Mouse (Mus musculus) adrenal gland, postnatal 14 days (tissue): Measurements from ENCODE around the gene Bhlhe41. TPM values are rescaled to one million over a fixed set of nuclear protein-coding genes. Genes with fewer than 3 reads are reported as not detected.

Experiments used
- DNase-seq: peaks from one replicate; pipeline ENCODE4 v3.0.0; 2021; ENCODE audit warnings: mixed read lengths
- total RNA-seq: library from RNA; stranded (reverse); gene quantifications from 2 replicates; pipeline ENCODE4 v1.2.3, GENCODE M21; 2021

The Bhlhe41 gene
- total RNA-seq, 1 experiment from 2014 or later = 4.6 TPM

- DNase-seq = no peak
Observed at GRCm38 (mm10) chr6:145872010-145872409, 6.7 kb upstream of the Bhlhe41 start.

DNA sequence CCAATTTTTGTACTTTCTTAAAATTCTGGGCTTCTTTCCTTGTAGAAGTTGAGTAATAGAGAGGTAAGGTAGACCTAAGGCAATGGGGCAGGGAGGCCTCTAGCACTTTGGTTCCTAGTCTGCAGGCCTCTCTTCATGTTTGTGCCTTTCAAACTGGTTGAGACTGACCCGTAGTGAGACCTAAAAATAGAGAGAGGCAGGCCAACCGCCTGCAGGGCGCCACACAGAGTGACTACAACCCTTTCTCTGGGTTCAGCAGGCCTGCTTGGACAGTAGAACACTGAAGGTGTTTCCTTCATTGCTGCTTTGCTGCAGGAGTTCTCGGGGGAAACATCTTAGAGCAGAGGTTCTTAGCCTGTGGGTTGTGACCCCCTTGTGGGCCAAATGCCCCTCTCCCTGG, 5.6 kb upstream of the Bhlhe41 start:
- no peak for DNase-seq

DNA sequence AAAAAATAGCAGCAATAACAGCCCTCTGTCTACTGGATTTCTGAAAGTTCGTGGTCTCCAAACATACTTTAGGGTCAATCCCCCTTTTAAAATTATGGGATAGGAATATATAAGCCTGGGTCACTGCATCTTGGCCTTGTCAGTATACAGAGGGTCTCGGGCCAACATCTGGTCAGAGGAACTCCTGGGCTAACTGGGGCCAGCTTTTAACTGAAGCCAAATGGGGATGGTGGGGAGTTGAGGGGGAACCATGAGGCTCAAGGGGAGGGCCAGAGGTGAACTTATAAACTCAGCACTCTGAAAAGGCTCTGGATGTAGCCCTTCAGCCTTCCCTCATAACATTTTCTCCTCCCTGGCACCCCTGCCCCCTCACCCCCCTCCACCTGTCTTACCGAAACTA, 1.8 kb upstream of the Bhlhe41 start:
- no peak for DNase-seq

DNA sequence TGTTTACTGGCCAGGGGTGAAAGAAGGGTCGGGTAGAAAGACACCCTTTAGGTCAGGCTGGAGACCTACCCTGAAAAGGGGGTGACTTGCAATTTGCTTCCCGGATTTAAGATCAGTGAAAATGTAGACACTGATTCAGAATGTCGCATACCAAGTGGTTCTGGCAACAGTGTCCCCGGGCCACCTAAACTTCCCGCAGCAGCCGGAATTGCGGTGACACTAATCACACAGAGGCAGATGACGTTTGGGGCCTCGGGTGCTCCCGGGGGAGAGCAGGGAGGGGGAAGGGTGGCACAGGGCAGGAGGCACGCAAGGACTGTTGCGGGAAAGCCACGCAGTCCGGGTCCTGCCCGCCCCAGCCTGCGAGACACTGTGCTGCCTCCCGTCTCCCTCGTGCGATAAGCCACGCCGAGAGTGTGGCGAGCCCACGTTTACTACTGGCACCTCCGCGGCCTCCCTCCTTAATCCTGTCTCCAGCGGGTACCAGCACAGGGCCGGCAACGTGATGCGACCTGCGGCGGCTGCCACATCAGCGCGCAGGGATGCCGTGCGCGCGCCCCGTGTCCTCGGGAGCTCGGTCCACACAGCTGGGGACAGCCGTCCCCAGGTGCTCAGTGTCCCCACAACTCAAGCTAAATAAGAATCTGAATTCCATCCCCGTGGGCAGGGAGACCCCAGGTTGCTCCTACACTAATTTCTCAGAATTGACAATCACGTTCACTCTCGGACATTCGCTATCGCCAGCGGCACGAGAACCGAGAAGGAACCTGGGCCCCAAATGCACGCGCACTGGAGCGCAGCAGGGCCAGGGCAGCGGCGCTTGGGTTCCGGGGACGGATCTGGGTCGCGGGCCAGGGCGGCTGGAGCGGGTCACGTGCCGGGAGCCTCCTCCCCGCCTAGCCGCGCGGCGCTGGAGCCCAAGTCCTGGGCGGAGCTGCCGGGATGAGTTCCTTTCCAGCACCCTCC, 811 bp upstream of the Bhlhe41 start:
- peak; percentile 96 for DNase-seq

- DNase-seq = no peak
Observed at GRCm38 (mm10) chr6:145864171-145864570, 1.2 kb downstream of the Bhlhe41 start.

GRCm38 (mm10) chr6:145863065-145863971, 2.0 kb downstream of the Bhlhe41 start:
- DNase-seq = peak; percentile 84

- DNase-seq = no peak
Observed at GRCm38 (mm10) chr6:145862739-145863064, 2.7 kb downstream of the Bhlhe41 start.

DNA sequence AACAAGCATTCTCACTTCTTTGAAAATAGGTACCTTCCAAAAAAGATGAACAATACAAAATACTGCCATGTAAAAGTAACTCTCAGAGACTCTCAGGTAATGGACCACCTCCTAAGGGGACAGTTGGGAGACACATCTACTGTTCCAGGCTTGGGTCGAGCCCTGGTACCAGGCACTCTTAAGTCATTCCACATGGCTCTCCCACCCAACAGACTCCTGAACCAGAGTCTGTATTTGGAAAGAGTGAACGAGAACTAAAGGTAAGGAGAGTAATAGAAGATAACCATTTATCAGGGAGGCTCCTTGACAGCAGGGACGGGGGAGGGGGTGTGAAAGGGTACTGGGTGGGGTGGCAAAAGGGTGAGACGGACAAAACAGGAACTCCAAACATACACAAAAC, 3.0 kb downstream of the Bhlhe41 start:
- no peak for DNase-seq

DNA sequence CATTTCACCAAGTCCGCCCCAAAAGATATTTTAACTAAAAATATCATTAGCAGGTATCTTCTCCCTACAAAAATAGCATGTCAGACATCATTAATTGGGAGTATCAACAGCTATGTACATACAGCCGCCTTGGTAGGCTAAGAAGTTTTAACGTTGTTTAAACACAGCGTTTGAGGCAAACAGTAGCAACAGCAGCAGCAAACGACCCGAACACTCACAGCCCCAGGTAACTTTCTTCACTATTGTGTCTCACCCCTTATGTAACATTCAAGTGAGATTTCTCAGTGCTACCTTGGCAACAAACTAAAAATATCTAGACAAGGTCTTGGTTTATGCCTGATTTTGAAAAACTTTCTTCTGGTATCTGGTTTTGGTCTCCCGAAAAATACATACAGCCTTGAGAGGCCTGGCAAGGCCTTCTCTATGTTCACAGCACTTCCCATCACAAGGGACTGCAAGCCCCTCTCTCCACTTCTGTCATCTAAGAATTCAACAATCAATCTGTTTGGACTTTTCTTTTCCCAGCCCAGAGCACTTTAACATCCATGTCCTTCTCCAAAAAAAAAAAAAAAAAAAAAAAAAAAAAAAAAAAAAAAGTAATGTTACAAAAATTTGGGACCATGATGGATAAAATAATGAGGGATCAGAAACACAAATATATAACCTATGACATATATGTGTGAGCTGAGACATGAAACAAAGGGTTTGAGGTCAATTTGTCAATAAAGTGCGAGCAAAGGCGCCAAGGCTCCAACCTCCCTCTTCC, 3.7 kb downstream of the Bhlhe41 start:
- DNase-seq = no peak

GRCm38 (mm10) chr6:145860350-145860749, 5.0 kb downstream of the Bhlhe41 start:
- no peak for DNase-seq

DNA sequence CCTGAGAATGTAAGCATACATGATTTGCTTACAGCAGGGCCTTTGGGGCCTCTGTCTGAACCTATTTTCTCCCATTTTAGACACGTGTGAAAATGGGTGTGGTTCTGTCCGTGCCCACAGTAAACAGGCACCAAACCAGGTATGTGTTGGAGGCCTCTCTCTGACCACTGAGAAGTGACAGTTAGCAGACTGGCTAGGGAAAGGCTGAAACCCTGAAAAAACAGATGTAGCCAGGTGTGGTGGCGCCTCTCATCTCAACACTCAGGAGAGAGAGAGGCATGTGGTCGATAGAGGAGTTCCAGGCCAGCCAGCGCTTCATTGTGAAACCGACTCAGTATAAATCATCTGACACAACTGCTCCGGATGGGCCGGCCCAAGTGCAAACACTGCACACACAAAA, 6.9 kb downstream of the Bhlhe41 start:
- no peak for DNase-seq

DNA sequence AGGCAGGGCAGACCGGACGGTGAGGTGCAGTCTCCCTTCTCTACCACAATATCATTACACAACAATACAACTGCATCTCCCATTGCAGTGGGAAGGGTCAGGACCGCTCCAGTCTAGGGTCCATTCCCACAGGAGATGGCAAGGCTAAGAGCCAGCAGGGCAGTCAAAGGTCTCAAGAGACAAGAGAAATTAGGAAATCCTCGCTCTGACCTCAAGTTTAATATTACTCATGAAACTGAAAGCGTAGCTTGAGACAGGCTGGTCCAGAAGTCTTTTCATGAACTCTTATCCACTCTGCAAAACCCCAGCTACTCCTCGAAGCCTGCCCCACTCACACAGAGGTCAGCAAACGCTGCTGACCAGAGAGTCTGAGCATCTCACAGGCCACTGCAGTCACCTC, 7.9 kb downstream of the Bhlhe41 start:
- DNase-seq = peak; percentile 55

DNA sequence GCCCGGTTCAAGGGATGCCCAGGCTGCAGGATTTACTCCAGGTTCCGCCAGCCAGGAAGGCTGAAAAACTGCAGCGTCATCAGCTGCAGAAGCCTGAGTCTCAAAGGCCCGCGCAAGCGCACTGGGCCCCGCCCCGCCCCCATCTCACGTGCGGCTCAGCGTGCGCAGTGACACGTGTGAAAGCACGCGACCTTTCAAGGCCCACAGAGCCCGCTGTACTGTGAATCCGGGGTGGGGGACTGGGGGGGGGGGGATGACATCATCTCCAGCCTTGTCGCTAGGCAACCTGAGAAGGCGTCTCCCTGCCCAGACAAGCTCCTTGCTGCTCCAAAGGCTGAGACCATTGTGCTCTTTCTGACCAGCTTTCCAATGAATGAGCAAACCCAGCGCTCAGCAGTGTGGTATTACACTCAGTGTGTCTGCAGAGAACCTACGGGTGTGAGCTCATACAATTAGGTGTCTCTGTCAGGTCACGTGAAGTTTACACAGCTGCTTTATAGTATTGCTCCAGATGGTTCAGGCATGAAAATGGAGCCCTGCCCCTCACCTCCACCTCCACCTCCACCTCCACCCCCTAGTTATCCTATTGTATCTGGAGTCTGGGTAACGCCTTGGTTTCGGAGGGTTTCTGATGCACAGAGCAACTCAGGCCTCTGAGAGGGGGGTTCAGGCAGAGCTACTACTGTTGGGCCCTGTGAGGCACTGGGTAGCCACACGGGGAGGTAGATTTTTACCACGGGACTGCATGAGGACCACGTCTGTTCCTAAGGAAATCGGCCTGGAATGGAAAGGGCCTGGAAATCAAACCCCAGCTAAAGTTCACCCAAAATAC, 9.4 kb downstream of the Bhlhe41 start:
- DNase-seq = peak; percentile 97

DNA sequence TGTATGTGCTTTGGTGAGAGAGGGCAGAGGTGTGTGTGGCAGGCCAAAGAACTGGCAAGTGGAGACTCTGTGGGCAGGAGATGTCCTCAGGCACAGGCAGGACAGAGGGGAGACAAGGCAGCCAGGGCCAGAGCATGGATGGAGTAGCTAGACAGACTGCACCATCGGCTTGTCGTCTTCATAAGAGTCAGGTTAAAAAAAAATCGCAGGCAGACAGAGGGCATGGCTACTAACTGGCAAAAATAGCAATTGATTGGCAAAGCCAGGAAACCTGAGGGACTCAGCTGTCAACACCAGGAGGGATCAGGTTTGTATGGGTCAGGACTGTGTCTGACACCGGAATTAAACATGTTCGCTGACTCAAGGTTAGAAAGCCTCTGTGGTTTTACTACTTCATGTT, 10.6 kb downstream of the Bhlhe41 start:
- no peak for DNase-seq

DNA sequence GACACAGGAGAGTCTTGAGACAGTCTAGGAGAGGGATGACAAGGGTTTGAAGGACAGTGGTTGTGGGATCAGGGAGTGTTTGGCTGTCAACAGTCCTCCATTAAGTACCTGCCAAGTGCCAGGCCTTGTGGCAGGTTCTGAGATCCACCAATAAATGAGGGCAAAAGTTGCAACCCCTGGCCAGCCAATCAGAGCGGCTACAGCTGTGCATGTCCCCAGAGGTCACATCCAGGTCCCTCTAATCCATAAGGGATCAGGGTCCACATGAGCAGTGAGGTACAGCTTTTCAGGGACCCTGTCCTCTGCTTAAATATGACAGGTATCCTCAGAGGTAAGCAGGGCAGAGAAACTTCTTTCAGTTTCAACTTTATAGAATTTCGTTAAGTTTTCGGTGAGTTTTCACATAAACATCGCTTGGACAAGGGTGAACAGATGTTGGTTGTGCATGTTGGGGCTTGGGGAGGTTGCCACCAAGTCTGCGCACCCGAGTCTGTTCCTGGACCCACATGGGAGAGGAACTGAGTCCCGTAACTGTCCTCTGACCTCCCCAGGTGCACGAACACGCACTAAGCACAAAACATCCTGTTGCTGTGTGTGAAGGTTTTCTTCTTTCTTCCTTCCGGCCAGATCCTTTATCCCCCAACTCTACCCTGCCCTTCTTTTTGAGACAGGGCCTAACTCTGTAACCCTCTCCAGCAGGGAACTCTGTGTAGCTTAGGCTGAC, 11.8 kb downstream of the Bhlhe41 start:
- DNase-seq = no peak

GRCm38 (mm10) chr6:145852708-145853107, 12.7 kb downstream of the Bhlhe41 start:
- DNase-seq = no peak

GRCm38 (mm10) chr6:145851956-145852355, 13.4 kb downstream of the Bhlhe41 start:
- no peak for DNase-seq

GRCm38 (mm10) chr6:145850789-145851188, 14.6 kb downstream of the Bhlhe41 start:
- DNase-seq = peak; percentile 46

DNA sequence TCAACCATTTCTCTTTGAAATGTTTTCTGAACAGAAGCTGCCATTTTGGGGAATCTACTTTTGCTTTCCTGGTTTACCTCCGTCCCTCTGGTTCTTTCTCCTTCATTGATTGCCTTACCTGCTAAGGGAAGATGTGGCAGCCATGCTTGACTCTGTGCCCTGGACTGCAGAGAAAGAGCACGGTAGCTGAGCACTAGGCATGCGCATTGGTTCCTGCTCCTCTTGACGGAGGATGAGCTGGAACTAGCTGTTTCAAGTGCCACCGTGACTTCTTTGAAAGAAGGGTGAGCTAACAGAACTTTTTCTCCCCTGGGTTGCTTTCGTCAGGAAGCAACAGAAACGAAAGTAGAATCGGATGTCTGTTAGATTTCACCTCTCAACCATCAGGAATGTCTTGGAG, 17.7 kb downstream of the Bhlhe41 start:
- no peak for DNase-seq

- DNase-seq = no peak
Observed at GRCm38 (mm10) chr6:145846948-145847347, 18.4 kb downstream of the Bhlhe41 start.

- DNase-seq = no peak
Observed at GRCm38 (mm10) chr6:145846076-145846475, 19.3 kb downstream of the Bhlhe41 start.
